Mouse (Mus musculus): ENCODE results near the gene S1pr4. TPM values are rescaled to one million over a fixed set of nuclear protein-coding genes. Genes with fewer than 3 reads are reported as not detected.

S1pr4 gene
- polyA plus RNA-seq, 1 experiment: 84.3 TPM

DNA sequence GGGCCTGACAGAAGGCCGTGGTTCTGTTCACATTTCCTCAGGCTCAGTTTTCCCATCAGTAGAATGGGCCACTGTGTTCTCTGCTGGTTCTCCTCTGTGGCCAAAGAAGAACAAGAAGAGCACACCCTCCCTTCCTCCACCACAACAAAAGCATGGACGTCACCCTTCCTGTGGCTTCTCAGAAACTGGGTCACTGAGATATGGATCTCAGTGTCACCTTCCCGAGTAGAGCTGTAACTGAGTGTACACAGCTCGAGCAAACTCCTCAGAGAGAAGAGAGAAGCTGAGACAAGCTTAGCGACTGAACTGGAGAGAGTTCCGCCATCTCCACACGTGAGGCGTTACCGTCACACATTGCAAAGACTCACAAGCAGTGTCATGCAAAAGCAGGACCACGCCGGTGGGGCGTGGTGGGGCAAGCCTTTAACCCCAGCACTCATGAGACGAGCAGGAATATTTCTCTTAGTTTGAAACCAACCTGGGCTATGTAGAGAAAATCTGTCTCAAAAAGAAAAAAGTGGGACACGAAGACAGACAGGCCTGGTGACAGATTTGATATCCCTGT lies 10.4 kb upstream of the S1pr4 start:
- 53% methylated on average over 14 of the region's 14 CpGs for WGBS
- Histone ChIP-seq H3K4me1 (replicated peaks; ENCODE audit: control insufficient read depth, insufficient read depth, low read length) (peaks cover 22% of the 10 kb centered on the region), H3K27ac (ENCODE audit: control insufficient read depth, insufficient read depth, low read length) (peak overlapping the region; percentile 63; the same call in 1 of the 2 replicates), H3K36me3 (ENCODE audit: control insufficient read depth, insufficient read depth, low read length) (no peaks in the 10 kb centered on the region), H3K4me3 (ENCODE audit: control insufficient read depth, insufficient read depth, low read length) (no peak overlapping the region), H3K27me3 (ENCODE audit: control insufficient read depth, insufficient read depth, low read length) (no peaks in the 10 kb centered on the region)
- no peak for TF ChIP-seq CTCF (IDR thresholded peaks at IDR 0.05; ENCODE audit: borderline replicate concordance, control insufficient read depth, extremely low read depth, insufficient read depth, low read length, poor library complexity)
- no peak for TF ChIP-seq POLR2A (IDR thresholded peaks at IDR 0.05; ENCODE audit: control insufficient read depth, extremely low read depth, insufficient read depth, low read length, poor library complexity)
- no peak for DNase-seq

DNA sequence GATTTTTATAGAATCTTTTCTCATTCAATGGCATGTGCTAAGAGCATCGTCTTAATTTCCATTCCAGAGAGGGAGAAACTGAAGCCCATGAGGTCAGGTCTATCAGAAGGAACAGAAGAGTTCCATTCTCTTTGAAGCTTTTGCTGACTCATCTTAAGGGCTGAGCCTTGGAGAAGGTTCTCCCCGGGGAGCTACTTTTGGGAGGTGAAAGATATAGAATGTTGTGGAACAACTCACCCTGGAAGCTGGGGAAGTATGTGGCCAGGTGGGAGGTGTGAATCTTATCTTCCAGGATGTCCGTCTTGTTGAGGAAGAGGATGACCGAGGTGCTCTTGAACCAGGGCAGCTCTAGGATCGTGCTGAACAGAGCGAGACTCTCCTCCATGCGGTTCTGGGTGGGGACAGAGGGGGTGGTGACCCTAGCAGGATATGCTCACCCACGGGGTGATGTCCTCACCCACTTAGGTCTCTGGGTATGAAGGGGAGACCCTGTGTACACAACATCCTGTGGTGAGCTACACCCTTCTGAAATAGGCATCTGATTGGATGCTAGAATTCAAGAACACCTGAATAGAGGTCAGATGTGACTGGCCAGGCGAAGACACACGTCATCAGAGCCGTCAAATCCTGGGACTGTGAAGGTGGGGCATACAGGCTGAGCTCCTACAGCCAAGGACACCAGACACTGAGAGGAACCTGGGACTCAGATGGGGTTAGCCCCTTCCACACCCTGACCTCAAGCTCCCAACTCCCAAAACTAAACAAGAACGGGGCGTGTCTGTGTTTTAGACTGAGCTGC lies 8.0 kb upstream of the S1pr4 start:
- Histone ChIP-seq H3K4me3 (ENCODE audit: control insufficient read depth, insufficient read depth, low read length) (no peak overlapping the region), H3K27me3 (ENCODE audit: control insufficient read depth, insufficient read depth, low read length) (no peaks in the 10 kb centered on the region), H3K36me3 (ENCODE audit: control insufficient read depth, insufficient read depth, low read length) (no peaks in the 10 kb centered on the region), H3K4me1 (replicated peaks; ENCODE audit: control insufficient read depth, insufficient read depth, low read length) (peaks cover 23% of the 10 kb centered on the region), H3K27ac (ENCODE audit: control insufficient read depth, insufficient read depth, low read length) (no peak overlapping the region)
- DNase-seq: no peak
- 79% methylated on average over 13 of the region's 13 CpGs for WGBS
- no peak for TF ChIP-seq POLR2A (IDR thresholded peaks at IDR 0.05; ENCODE audit: control insufficient read depth, extremely low read depth, insufficient read depth, low read length, poor library complexity)
- no peak for TF ChIP-seq CTCF (IDR thresholded peaks at IDR 0.05; ENCODE audit: borderline replicate concordance, control insufficient read depth, extremely low read depth, insufficient read depth, low read length, poor library complexity)

DNA sequence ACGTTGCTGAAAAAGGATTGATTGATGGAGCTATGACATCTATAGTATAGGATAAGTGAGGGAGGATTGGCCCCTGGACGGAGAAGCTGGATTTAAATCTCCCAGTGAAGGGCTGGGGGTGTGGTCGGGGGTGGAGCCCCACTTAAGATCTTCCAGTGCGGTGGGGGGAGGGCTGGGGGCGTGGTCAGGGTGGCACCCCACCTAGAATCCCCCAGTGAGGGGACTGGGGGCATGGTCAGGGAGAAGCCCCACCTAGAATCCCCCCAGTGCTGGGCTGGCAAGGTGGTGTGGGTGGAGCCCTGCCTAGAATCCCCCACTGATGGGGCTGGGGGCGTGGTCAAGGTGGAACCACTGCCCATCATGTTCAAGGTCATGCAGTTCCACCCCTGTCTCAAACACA lies 7.2 kb upstream of the S1pr4 start:
- Histone ChIP-seq H3K36me3 (ENCODE audit: control insufficient read depth, insufficient read depth, low read length) (no peaks in the 10 kb centered on the region), H3K4me1 (replicated peaks; ENCODE audit: control insufficient read depth, insufficient read depth, low read length) (peaks cover 25% of the 10 kb centered on the region), H3K27me3 (ENCODE audit: control insufficient read depth, insufficient read depth, low read length) (no peaks in the 10 kb centered on the region), H3K27ac (ENCODE audit: control insufficient read depth, insufficient read depth, low read length) (no peak overlapping the region), H3K4me3 (ENCODE audit: control insufficient read depth, insufficient read depth, low read length) (no peak overlapping the region)
- no peak for DNase-seq
- TF ChIP-seq POLR2A (IDR thresholded peaks at IDR 0.05; ENCODE audit: control insufficient read depth, extremely low read depth, insufficient read depth, low read length, poor library complexity) (no peak), CTCF (IDR thresholded peaks at IDR 0.05; ENCODE audit: borderline replicate concordance, control insufficient read depth, extremely low read depth, insufficient read depth, low read length, poor library complexity) (no peak)
- 92% methylated on average over 6 of the region's 6 CpGs for WGBS

DNA sequence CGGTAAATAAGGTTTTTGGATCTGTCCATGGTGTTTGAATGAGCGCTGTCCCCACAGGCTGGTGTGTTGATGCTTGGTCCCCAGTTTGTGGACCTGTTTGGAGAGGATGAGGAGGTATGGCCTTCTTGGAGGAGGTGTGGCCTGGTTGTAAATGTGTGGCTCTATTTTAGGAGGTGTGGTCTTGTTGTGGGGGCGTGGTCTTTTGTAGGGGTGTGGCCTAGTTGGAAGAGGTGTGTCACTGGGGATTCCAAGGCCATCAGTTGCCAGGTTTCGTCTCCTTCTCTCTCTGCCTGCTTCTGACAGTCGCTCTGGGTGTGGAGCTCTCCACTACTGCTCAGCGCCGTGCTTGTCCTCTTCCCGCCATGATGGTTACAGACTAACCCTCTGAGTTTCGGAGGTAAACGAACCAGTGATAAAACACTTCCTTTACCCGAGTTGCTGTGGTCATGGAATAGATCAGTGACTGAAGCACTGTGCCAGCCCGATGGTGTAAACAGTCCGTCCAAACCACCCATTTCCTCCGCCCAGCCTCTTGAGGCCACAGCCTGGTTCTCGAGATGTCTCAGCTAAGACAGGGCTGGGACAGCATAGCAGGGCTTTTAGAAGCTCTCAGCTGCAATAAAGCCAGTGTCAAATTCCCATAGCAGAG lies 5.2 kb upstream of the S1pr4 start:
- TF ChIP-seq POLR2A (IDR thresholded peaks at IDR 0.05; ENCODE audit: control insufficient read depth, extremely low read depth, insufficient read depth, low read length, poor library complexity): no peak
- TF ChIP-seq CTCF (IDR thresholded peaks at IDR 0.05; ENCODE audit: borderline replicate concordance, control insufficient read depth, extremely low read depth, insufficient read depth, low read length, poor library complexity): no peak
- Histone ChIP-seq H3K27ac (ENCODE audit: control insufficient read depth, insufficient read depth, low read length) (no peak overlapping the region), H3K36me3 (ENCODE audit: control insufficient read depth, insufficient read depth, low read length) (no peaks in the 10 kb centered on the region), H3K4me3 (ENCODE audit: control insufficient read depth, insufficient read depth, low read length) (no peak overlapping the region), H3K4me1 (replicated peaks; ENCODE audit: control insufficient read depth, insufficient read depth, low read length) (peaks cover 14% of the 10 kb centered on the region), H3K27me3 (ENCODE audit: control insufficient read depth, insufficient read depth, low read length) (no peaks in the 10 kb centered on the region)
- no peak for DNase-seq
- WGBS: 77% methylated on average over 15 of the region's 15 CpGs

DNA sequence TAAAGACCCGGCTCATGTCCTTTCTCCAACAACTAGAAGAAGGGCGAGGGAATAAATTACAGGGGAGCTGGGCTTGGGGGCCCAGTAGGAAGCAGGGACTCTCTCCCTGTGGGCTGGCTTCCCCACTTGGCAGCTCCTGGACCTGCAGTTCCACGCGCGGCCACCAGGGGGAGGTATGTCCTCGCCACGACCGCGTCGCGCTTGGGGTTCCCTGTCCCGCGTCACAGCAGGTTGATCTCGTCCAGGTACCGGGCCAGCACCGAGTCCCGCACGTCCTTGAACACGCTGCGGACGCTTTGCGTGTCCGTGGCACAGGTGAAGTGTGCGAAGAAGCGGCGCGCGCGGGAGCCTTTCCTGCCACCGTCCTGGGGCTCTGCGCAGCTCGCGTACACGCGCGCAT lies 2.7 kb upstream of the S1pr4 start:
- H3K27me3 ChIP-seq (ENCODE audit: control insufficient read depth, insufficient read depth, low read length): no peaks in the 10 kb centered on the region
- peaks cover 20% of the 10 kb centered on the region for H3K4me1 ChIP-seq (replicated peaks; ENCODE audit: control insufficient read depth, insufficient read depth, low read length)
- TF ChIP-seq CTCF (IDR thresholded peaks at IDR 0.05; ENCODE audit: borderline replicate concordance, control insufficient read depth, extremely low read depth, insufficient read depth, low read length, poor library complexity) (peak; percentile 99), POLR2A (IDR thresholded peaks at IDR 0.05; ENCODE audit: control insufficient read depth, extremely low read depth, insufficient read depth, low read length, poor library complexity) (no peak)
- H3K36me3 ChIP-seq (ENCODE audit: control insufficient read depth, insufficient read depth, low read length): no peaks in the 10 kb centered on the region
- H3K4me3 ChIP-seq (ENCODE audit: control insufficient read depth, insufficient read depth, low read length): no peak overlapping the region
- WGBS: 25% methylated on average over 36 of the region's 36 CpGs
- DNase-seq: peak; percentile 93
- no peak overlapping the region for H3K27ac ChIP-seq (ENCODE audit: control insufficient read depth, insufficient read depth, low read length)

DNA sequence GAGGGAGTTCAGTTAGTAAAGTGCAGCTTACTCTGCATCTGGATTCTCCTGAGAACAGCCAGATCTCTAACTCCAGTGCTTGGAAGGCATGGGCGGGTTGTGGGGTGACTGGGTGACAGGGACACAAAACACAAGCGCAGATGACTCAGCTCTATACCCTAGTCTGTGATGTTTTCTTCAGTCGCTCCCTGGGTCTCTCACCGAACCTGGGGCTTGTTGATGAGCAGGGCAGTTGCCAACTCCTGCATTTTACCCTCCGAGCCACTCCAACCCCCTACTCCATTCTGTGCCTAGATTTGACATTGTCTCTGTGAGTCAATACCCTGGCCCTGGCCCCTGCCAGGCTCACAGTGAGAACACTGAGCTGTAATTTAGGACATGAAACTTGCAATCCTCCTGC lies 1.9 kb upstream of the S1pr4 start:
- TF ChIP-seq POLR2A (IDR thresholded peaks at IDR 0.05; ENCODE audit: control insufficient read depth, extremely low read depth, insufficient read depth, low read length, poor library complexity) (no peak), CTCF (IDR thresholded peaks at IDR 0.05; ENCODE audit: borderline replicate concordance, control insufficient read depth, extremely low read depth, insufficient read depth, low read length, poor library complexity) (no peak)
- H3K4me1 ChIP-seq (replicated peaks; ENCODE audit: control insufficient read depth, insufficient read depth, low read length): peaks cover 22% of the 10 kb centered on the region
- WGBS: 98% methylated on average over 5 of the region's 5 CpGs

More for the DNA sequence above, 1.9 kb upstream of the S1pr4 start:
- Histone ChIP-seq H3K27me3 (ENCODE audit: control insufficient read depth, insufficient read depth, low read length) (no peaks in the 10 kb centered on the region), H3K4me3 (ENCODE audit: control insufficient read depth, insufficient read depth, low read length) (no peak overlapping the region), H3K27ac (ENCODE audit: control insufficient read depth, insufficient read depth, low read length) (no peak overlapping the region), H3K36me3 (ENCODE audit: control insufficient read depth, insufficient read depth, low read length) (no peaks in the 10 kb centered on the region)
- DNase-seq: no peak
